12 mouse cellular contexts compared by ENCODE assay signal in genomic region chr13:110845695-110846094, GRCm38 (mm10).
DNase-seq lines count a peak whose midpoint lies in the region; ATAC-seq lines count a peak whose summit lies in the region.
"Had no signal": no experiment of that assay in that cellular context is flagged by ENCODE, and none has a peak within 500 bp of the region (broad histone marks: within the 10 kb centered on the region; RNA-seq: fewer than 3 reads in every experiment).

No protein-coding gene starts in this region.

- H3K4me2 ChIP-seq in embryonic facial prominence, embryonic 14.5 days (ENCODE audit: low read depth, low read length): no peak overlapping the region
- H3K4me2 ChIP-seq: intestine, embryonic 15.5 days; limb, embryonic 12.5 days had no signal

- H3K9ac ChIP-seq in embryonic facial prominence, embryonic 14.5 days (ENCODE audit: low read depth, low read length): no peak overlapping the region
- H3K9ac ChIP-seq: forebrain, postnatal 0 days; intestine, embryonic 15.5 days; limb, embryonic 12.5 days had no signal

- no peaks in the 10 kb centered on the region for H3K4me1 ChIP-seq in embryonic facial prominence, embryonic 14.5 days (ENCODE audit: control insufficient read depth, insufficient read depth, low read length)
- H3K4me1 ChIP-seq in embryonic facial prominence, embryonic 10.5 days: no peaks in the 10 kb centered on the region
- H3K4me1 ChIP-seq: intestine, embryonic 15.5 days; limb, embryonic 12.5 days had no signal

- no peak for ATAC-seq in embryonic facial prominence, embryonic 14.5 days (ENCODE audit: low read depth)
- ATAC-seq: forebrain, postnatal 0 days; intestine, embryonic 15.5 days had no signal

- H3K9me3 ChIP-seq in embryonic facial prominence, embryonic 14.5 days (ENCODE audit: control insufficient read depth, low read length): no peaks in the 10 kb centered on the region
- peaks cover 6% of the 10 kb centered on the region; the same call in 1 of the 2 replicates for H3K9me3 ChIP-seq in embryonic facial prominence, embryonic 10.5 days
- H3K9me3 ChIP-seq: intestine, embryonic 15.5 days had no signal

- WGBS in embryonic facial prominence, embryonic 14.5 days: 75% methylated on average over 2 of the region's 2 CpGs
- 98% methylated on average over 2 of the region's 2 CpGs for WGBS in embryonic facial prominence, embryonic 10.5 days

- peak; percentile 8 for DNase-seq in embryonic facial prominence, embryonic 14.5 days (ENCODE audit: low spot score)
- no peak for DNase-seq in embryonic facial prominence, embryonic 10.5 days (ENCODE audit: low spot score)
- peak; percentile 7 to 14 for DNase-seq in left cerebral cortex, adult 18-20 months (ENCODE audit: low spot score in 2 of 2)
- DNase-seq in left cerebral cortex, postnatal 36 days (ENCODE audit: low spot score in 2 of 2): no peak
- peak; percentile 12 for DNase-seq in heart, postnatal 25 days (ENCODE audit: low spot score)
- DNase-seq in lung, postnatal 25 days (ENCODE audit: low spot score): peak; percentile 44
- DNase-seq in adrenal gland, adult (ENCODE audit: inconsistent age in 2 of 2, low spot score in 1 of 2): no peak
- no peak for DNase-seq in cerebellum, adult 8-10 months
- DNase-seq: cerebellum, adult 18-20 months; forebrain, postnatal 0 days had no signal

- intact Hi-C loops in left cerebral cortex, postnatal 36 days (cut with DNase I): no loop called here
- intact Hi-C loops in heart, postnatal 25 days (cut with DNase I): loop anchor here (5.0 kb wide), 1 partner anchor 33 kb away; no protein-coding TSS in a partner anchor

- no peak overlapping the region for H3K4me3 ChIP-seq in embryonic facial prominence, embryonic 14.5 days (ENCODE audit: low read depth, low read length)
- H3K4me3 ChIP-seq in embryonic facial prominence, embryonic 10.5 days: no peak overlapping the region
- H3K4me3 ChIP-seq: intestine, embryonic 15.5 days; limb, embryonic 12.5 days had no signal

- no peaks in the 10 kb centered on the region for H3K27me3 ChIP-seq in embryonic facial prominence, embryonic 14.5 days (replicated peaks; ENCODE audit: control insufficient read depth, insufficient read depth, low read length)
- H3K27me3 ChIP-seq in embryonic facial prominence, embryonic 10.5 days (replicated peaks; ENCODE audit: low read depth, poor library complexity, severe bottlenecking): no peaks in the 10 kb centered on the region
- H3K27me3 ChIP-seq: intestine, embryonic 15.5 days; limb, embryonic 12.5 days had no signal

- H3K36me3 ChIP-seq in embryonic facial prominence, embryonic 14.5 days (ENCODE audit: control insufficient read depth, insufficient read depth, low read length): no peaks in the 10 kb centered on the region
- no peaks in the 10 kb centered on the region for H3K36me3 ChIP-seq in embryonic facial prominence, embryonic 10.5 days (replicated peaks)
- H3K36me3 ChIP-seq: intestine, embryonic 15.5 days; limb, embryonic 12.5 days had no signal

- H3K27ac ChIP-seq in embryonic facial prominence, embryonic 14.5 days (replicated peaks; ENCODE audit: low read depth, low read length): no peak overlapping the region
- no peak overlapping the region for H3K27ac ChIP-seq in embryonic facial prominence, embryonic 10.5 days (replicated peaks)
- H3K27ac ChIP-seq: intestine, embryonic 15.5 days; limb, embryonic 12.5 days had no signal

Comparison
In these comparisons a context has a peak if more than half of its experiments do, and no peak if none do; other contexts are left out.
1. DNase-seq: peak in embryonic facial prominence, embryonic 14.5 days (single experiment), left cerebral cortex, adult 18-20 months (2 of 2), heart, postnatal 25 days (single experiment) and lung, postnatal 25 days (single experiment); none in embryonic facial prominence, embryonic 10.5 days (single experiment), left cerebral cortex, postnatal 36 days (0 of 2), adrenal gland, adult (0 of 2) and cerebellum, adult 8-10 months (single experiment).